Mouse (Mus musculus): ENCODE measurements at regions not wholly inside any gene's neighbourhood (a gene's known extent, or its start where the extent isn't known, plus 50 kb on each side); places are given as distances from the start of the nearest gene placed in this dataset.

GRCm38 (mm10) chr7:90080083-90080772 lies 49.8 kb upstream of the Picalm start:
- H3K4me2 ChIP-seq, result no peak overlapping the region
- no peak overlapping the region for H3K9ac ChIP-seq
- H3K9me3 ChIP-seq, result no peaks in the 10 kb centered on the region
- H3K4me3 ChIP-seq (replicated peaks), result no peak overlapping the region
- 58% methylated on average over 7 of the region's 7 CpGs for WGBS
- H3K27ac ChIP-seq, result no peak overlapping the region
- H3K36me3 ChIP-seq, result no peaks in the 10 kb centered on the region
- no peaks in the 10 kb centered on the region for H3K27me3 ChIP-seq (replicated peaks)
- 0 out of 2 replicates have a peak, but pooled peaks cover 6% of the 10 kb centered on the region for H3K4me1 ChIP-seq
- ATAC-seq (ENCODE audit: insufficient read depth, low FRiP score, low read depth), result peak; percentile 87; the same call in 1 of the 2 replicates

Measured in stomach, embryonic 15.5 days (tissue).